Mouse (Mus musculus) hindbrain, embryonic 11.5 days (tissue): ENCODE measurements around the gene Tlcd1. TPM values are rescaled to one million over a fixed set of nuclear protein-coding genes. Genes with fewer than 3 reads are reported as not detected.

ENCODE experiments used
- ATAC-seq: fragments of 200-750 bp; cut with Nextera tagmentation; 2 replicates; pipeline ENCODE4 v1.8.0; 2017; ENCODE audit warnings: mild to moderate bottlenecking, moderate TSS enrichment, moderate library complexity; ENCODE audit not compliant: low FRiP score
- DNase-seq: peaks from one replicate; pipeline ENCODE4 v3.0.0-alpha.2; 2015; ENCODE audit warnings: low spot score
- H3K27ac ChIP-seq: fragments of 300-500 bp; sonication (generic); 2 replicates; pipeline ENCODE4 v1.5.1; 2014; ENCODE audit warnings: mild to moderate bottlenecking, low read depth, low read length
- H3K27me3 ChIP-seq: fragments of 300-500 bp; sonication (generic); 2 replicates; pipeline ENCODE4 v1.6.1; 2014; ENCODE audit warnings: mild to moderate bottlenecking, low read length, moderate library complexity, mixed read lengths; ENCODE audit not compliant: control insufficient read depth, insufficient read depth
- H3K36me3 ChIP-seq: fragments of 300-500 bp; sonication (generic); 2 replicates; pipeline ENCODE4 v1.6.1; 2014; ENCODE audit warnings: mild to moderate bottlenecking, low read length, moderate library complexity, mixed read lengths; ENCODE audit not compliant: control insufficient read depth, insufficient read depth
- H3K4me1 ChIP-seq: fragments of 300-500 bp; sonication (generic); replicated peaks from 2 replicates; pipeline ENCODE4 v1.6.1; 2014; ENCODE audit warnings: low read length, mixed read lengths; ENCODE audit not compliant: control insufficient read depth, insufficient read depth
- H3K4me2 ChIP-seq: fragments of 300-500 bp; sonication (generic); replicated peaks from 2 replicates; pipeline ENCODE4 v1.6.1; 2014; ENCODE audit warnings: mild to moderate bottlenecking, low read depth, low read length
- H3K4me3 ChIP-seq: fragments of 300-500 bp; sonication (generic); 2 replicates; pipeline ENCODE4 v1.5.1; 2014; ENCODE audit warnings: low read depth, low read length
- H3K9ac ChIP-seq: fragments of 300-500 bp; sonication (generic); 2 replicates; pipeline ENCODE4 v1.6.1; 2014; ENCODE audit warnings: low read depth, low read length
- H3K9me3 ChIP-seq: fragments of 300-500 bp; sonication (generic); 2 replicates; pipeline ENCODE4 v1.6.1; 2016; ENCODE audit warnings: low read length; ENCODE audit not compliant: control insufficient read depth
- WGBS: fragments of 180-500 bp; shearing (Covaris S2); extraction: QIAGEN DNeasy Blood & Tissue Kit; methylation state at CpG from one replicate; pipeline ENCODE4 v1.1.7; 2014; 5-methylcytosine and 5-hydroxymethylcytosine counted together
- polyA plus RNA-seq: library from polyadenylated mRNA; unstranded; fragments of >200 nt; fragmentation: Nextera tagmentation; extraction: Ambion mirVana; gene quantifications from 2 replicates; pipeline ENCODE4 v1.2.1, GENCODE M21; 2014

Gene Tlcd1
- polyA plus RNA-seq, 1 experiment from 2014 or later: 9.5 TPM

DNA sequence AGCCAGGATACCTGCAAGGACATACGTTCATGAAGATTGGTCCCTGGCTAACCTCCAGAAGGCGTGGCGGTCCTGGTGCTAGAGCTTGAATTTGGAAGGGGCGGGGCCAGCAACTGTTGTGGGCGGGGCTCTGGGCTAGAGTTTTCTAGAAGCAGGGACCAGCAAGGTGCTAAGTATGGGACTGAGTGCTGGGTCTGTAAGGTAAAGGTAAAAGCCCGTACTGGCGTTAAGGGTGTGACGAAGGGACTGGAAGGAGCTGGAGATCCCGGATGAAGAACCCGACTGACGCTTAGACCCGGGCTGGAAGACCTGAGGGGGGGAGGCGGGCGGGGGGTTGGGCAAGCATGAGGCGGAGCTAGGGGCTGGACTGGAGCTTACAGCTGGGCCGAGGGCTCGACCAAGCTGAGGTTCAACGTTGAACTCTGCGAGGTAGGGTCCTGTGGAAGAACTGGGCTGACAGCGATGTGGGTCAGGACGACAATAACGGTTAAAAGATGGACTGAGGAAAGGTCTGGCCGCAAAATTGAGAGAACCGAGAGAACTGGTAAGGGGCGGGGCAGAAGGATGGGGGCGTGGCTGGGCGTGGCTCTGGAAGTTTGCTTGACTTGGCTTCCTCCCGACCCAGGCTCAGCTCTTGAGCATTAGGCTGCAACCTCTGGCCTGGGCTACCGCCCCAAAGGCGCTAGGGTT, 18.0 kb downstream of the Tlcd1 start:
- WGBS: 4% methylated on average over 30 of the region's 30 CpGs
- H3K4me1 ChIP-seq: 0 out of 2 replicates have a peak, but pooled peaks cover 2% of the 10 kb centered on the region
- ATAC-seq: peak; percentile 65
- H3K4me2 ChIP-seq: peak overlapping the region; percentile 39
- peak; percentile 74 for DNase-seq
- H3K4me3 ChIP-seq: peak overlapping the region; percentile 33
- no peaks in the 10 kb centered on the region for H3K27me3 ChIP-seq
- H3K36me3 ChIP-seq: 0 out of 2 replicates have a peak, but pooled peaks cover 2% of the 10 kb centered on the region
- H3K27ac ChIP-seq: no peak overlapping the region
- H3K9me3 ChIP-seq: no peaks in the 10 kb centered on the region
- no peak overlapping the region for H3K9ac ChIP-seq

DNA sequence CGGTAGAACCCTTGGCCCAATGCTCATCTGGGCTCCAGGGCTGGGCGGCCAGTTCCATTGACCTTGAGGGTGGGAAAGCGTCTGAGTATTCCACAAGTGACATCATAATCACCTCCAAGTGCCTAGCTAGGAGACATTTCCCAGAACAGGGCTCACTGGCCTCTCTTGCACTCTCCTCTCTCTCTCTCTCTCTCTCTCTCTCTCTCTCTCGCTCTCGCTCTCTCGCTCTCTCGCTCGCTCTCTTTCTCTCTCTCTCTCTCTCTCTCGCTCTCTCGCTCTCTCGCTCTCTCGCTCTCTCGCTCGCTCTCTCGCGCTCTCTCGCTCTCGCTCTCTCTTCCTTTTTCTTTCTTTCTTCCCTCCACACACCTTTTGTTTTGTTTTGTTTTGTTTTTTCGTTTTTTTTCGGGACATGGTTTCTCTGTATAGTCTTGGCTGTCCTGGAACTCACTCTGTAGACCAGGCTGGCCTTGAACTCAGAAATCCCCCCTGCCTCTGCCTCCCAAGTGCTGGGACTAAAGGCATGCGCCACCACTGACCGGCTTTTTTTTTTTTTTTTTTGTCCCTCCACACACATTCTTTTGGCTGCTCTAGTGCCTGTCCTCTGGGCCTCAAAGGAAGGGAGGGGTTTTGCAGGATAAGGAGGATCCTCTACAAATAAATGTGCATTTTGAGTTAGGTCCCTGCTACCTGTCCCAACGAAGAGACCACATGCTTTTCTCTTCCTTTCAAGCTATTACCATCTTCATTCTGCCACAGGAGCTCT, 18.8 kb downstream of the Tlcd1 start:
- H3K27me3 ChIP-seq: no peaks in the 10 kb centered on the region
- DNase-seq (no peak), ATAC-seq (no peak)
- H3K9ac ChIP-seq: no peak overlapping the region
- H3K4me3 ChIP-seq: peak overlapping the region; percentile 33
- H3K4me1 ChIP-seq: 0 out of 2 replicates have a peak, but pooled peaks cover 2% of the 10 kb centered on the region
- H3K4me2 ChIP-seq: peak overlapping the region; percentile 39
- 61% methylated on average over 23 of the region's 23 CpGs for WGBS
- no peak overlapping the region for H3K27ac ChIP-seq
- 0 out of 2 replicates have a peak, but pooled peaks cover 2% of the 10 kb centered on the region for H3K36me3 ChIP-seq
- no peaks in the 10 kb centered on the region for H3K9me3 ChIP-seq

DNA sequence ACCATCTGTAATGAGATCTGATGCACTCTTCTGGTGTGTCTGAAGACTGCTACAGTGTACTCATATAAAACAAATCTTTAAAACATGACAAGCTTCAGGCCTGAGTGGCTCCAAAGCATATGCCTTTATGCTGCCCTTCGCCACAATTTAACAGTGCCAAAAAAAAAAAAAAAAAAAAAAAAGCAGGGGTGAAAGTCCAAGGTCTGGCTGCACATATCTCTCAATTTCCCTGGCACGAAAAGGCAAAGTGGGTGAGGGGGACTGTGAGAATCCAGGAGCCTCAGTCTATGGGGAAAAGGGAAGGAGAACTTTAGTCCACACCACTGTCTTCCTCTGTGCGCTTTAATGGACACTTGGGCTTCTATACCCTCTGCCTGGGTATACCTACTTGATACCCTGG, 25.9 kb downstream of the Tlcd1 start:
- DNase-seq: no peak
- ATAC-seq: no peak

DNA sequence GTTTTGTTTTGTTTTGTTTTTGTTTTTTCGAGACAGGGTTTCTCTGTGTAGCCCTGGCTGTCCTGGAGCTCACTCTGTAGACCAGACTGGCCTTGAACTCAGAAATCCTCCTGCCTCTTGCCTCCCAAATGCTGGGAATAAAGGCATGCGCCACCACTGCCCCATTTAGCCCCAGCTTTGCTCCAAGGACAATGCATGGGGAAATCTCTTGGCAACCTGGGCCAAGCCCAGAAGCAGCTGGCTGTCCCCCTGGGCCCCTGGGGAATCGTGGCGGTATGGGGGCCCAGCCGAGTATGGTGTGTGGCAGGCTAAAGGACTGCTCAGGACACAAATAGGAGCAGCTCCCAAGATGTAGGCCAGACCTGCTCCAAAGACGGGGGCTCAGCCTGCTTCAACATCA, 27.8 kb downstream of the Tlcd1 start:
- no peaks in the 10 kb centered on the region for H3K27me3 ChIP-seq
- H3K36me3 ChIP-seq: peaks cover 14% of the 10 kb centered on the region
- no peaks in the 10 kb centered on the region for H3K9me3 ChIP-seq
- DNase-seq (no peak), ATAC-seq (no peak)
- no peak overlapping the region; the same call in 1 of the 2 replicates for H3K4me3 ChIP-seq
- no peak overlapping the region for H3K4me2 ChIP-seq
- H3K27ac ChIP-seq: no peak overlapping the region
- WGBS: 82% methylated on average over 6 of the region's 6 CpGs
- H3K4me1 ChIP-seq: no peaks in the 10 kb centered on the region
- H3K9ac ChIP-seq: no peak overlapping the region

More for the DNA sequence above, 25.9 kb downstream of the Tlcd1 start:
- no peaks in the 10 kb centered on the region for H3K27me3 ChIP-seq
- WGBS: 92% methylated on average over 3 of the region's 3 CpGs
- no peak overlapping the region for H3K9ac ChIP-seq
- H3K4me1 ChIP-seq: no peaks in the 10 kb centered on the region
- no peak overlapping the region for H3K27ac ChIP-seq
- no peaks in the 10 kb centered on the region for H3K9me3 ChIP-seq
- no peak overlapping the region for H3K4me3 ChIP-seq
- peaks cover 3% of the 10 kb centered on the region; the same call in 1 of the 2 replicates for H3K36me3 ChIP-seq
- no peak overlapping the region for H3K4me2 ChIP-seq

DNA sequence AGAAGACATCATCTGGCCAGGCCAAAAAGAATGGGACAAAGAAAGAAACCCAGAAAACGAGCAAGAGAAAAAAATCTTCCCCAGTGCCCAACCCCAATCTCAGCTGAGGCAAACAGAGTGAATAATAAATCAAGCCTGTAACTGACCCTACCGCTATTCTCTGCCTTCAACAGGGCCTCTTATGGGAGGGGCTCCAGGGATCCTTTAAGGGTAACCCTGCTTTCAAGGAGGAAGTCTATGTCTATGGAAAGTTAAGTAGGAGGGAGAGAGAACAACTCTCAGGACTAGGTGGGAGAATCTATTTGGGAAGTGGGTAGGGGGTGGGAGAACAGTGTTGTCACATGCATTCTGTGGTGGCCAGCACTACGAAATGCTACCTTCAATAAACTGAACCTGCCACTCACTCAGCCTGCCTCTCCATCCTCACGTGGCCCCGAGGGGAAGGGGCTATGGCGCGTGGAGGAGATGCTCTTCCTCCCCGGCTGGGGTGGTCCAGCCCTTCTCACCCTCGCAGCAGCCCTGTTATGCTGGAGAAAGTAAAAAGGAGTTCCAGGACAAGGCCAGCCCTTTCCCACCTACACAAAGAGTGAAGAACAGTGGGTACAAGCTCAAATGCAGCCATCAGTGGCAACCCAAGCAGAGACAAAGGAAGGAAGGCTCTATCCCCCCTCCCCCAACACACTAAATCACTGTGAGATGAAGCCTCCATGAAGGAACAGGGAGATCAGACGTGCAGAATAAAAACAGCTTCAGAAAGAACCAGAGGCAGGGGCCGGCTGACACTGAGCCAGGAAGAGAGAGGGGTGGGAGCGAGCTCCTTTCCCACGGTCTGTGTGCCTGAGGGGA, 29.1 kb downstream of the Tlcd1 start:
- H3K4me3 ChIP-seq: no peak overlapping the region
- ATAC-seq: no peak
- H3K36me3 ChIP-seq: peaks cover 18% of the 10 kb centered on the region
- peak overlapping the region; percentile 44; the same call in 1 of the 2 replicates for H3K27ac ChIP-seq
- H3K27me3 ChIP-seq: no peaks in the 10 kb centered on the region
- 66% methylated on average over 13 of the region's 13 CpGs for WGBS
- H3K9ac ChIP-seq: 0 out of 2 replicates have a peak overlapping the region, but pooled peaks have one; percentile 28
- no peak for DNase-seq
- H3K9me3 ChIP-seq: no peaks in the 10 kb centered on the region
- H3K4me2 ChIP-seq: no peak overlapping the region
- no peaks in the 10 kb centered on the region for H3K4me1 ChIP-seq

DNA sequence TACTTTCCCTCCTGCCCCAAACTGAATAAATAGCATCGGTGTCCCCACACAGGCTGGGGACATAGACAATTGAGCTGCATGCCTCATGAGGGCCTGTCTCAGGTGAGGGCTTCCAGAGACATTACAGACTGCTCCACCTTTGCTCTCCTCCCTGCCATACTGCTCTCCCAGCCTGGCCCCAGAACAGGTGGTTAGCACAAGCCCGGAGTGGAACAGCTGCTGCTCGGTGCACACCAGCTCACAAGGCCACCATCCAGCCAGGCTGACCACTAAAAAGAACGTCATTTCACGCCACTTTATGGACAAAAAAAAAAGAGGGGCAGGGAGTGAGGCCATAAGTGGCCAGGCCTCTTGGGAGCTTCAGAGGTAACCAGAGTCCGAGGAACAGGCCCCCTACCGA, 30.7 kb downstream of the Tlcd1 start:
- ATAC-seq (no peak), DNase-seq (no peak)
- Histone ChIP-seq H3K27me3 (no peaks in the 10 kb centered on the region), H3K4me3 (no peak overlapping the region), H3K36me3 (peaks cover 27% of the 10 kb centered on the region), H3K27ac (no peak overlapping the region), H3K4me1 (no peaks in the 10 kb centered on the region), H3K9me3 (no peaks in the 10 kb centered on the region), H3K9ac (no peak overlapping the region), H3K4me2 (no peak overlapping the region)
- WGBS: 78% methylated on average over 7 of the region's 7 CpGs

DNA sequence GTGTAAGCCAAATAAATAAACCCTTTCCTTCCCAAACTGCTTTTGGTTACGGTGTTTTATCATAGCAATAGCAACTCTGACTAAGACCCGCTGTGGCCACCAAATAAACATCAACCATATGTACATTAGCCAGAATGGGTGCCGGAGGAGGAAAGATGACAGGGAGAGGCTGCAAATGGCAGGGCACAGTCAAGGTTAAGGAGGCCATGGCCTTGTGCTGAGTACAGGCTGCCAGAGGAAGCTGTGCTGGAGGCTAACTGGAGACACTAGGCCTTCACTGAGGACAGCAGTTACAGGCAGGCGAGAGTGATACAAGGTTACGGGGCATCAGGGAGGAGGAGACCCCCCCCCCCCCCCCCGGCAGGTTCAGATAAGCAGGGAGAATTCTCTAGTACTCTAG, 33.4 kb downstream of the Tlcd1 start:
- Histone ChIP-seq H3K36me3 (peaks cover 33% of the 10 kb centered on the region), H3K27me3 (no peaks in the 10 kb centered on the region), H3K4me2 (no peak overlapping the region), H3K4me1 (no peaks in the 10 kb centered on the region), H3K9ac (no peak overlapping the region), H3K9me3 (no peaks in the 10 kb centered on the region), H3K4me3 (no peak overlapping the region), H3K27ac (no peak overlapping the region)
- DNase-seq (no peak), ATAC-seq (no peak)
- 97% methylated on average over 5 of the region's 6 CpGs for WGBS

DNA sequence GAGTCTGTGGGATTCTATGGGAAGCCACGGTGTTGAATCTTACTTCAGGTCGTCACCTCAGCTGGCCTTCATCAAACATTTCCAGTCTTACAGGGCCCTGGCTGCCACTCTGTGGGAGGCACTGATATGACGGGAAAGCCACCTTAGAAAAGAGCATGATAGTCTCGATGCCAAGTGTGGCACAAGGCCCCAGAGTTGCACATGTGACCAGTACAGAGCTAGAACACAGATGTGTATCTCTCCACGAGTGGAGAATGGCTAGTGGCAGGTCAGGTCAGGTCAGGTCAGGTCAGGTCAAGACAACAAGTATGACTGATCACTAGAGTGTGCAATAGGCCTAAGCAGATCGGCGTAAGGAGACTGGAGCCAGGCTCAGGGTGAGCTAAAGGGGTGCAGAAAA, 34.1 kb downstream of the Tlcd1 start:
- H3K4me3 ChIP-seq: no peak overlapping the region
- H3K4me2 ChIP-seq: no peak overlapping the region
- H3K27ac ChIP-seq: no peak overlapping the region
- WGBS: 66% methylated on average over 7 of the region's 7 CpGs
- ATAC-seq (no peak), DNase-seq (no peak)
- no peaks in the 10 kb centered on the region for H3K9me3 ChIP-seq
- no peaks in the 10 kb centered on the region for H3K4me1 ChIP-seq
- H3K9ac ChIP-seq: no peak overlapping the region
- no peaks in the 10 kb centered on the region for H3K27me3 ChIP-seq
- peaks cover 37% of the 10 kb centered on the region for H3K36me3 ChIP-seq
